Mouse (Mus musculus): ENCODE data around the gene Cmtm6.

GRCm38 (mm10) chr9:114767507-114767906 is 36.6 kb downstream of the Cmtm6 start:
- no peak for TF ChIP-seq CTCF (IDR thresholded peaks at IDR 0.05; ENCODE audit: extremely low read depth, insufficient read depth, insufficient read length, insufficient replicate concordance)
- no peak for TF ChIP-seq POLR2A (IDR thresholded peaks at IDR 0.05; ENCODE audit: low read depth, low read length)
